Mouse (Mus musculus): ENCODE results near the gene Acr. TPM values are rescaled to one million over a fixed set of nuclear protein-coding genes. Genes with fewer than 3 reads are reported as not detected.

The Acr gene
- total and polyA plus RNA-seq, 3 experiments = not detected

DNA sequence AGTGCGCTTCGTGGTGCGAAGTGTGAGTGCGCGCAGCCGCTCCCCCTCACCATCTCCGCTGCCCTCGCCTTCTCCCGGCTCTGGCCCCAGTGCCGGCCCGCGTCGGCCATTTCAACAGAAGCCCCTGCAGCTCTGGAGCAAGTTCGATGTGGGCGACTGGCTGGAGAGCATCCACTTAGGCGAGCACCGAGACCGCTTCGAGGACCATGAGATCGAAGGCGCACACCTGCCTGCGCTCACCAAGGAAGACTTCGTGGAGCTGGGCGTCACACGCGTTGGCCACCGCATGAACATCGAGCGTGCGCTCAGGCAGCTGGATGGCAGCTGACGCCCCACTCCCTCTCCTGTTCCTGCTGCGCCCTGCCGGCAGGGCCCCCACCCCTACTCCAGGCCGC lies 10.1 kb upstream of the Acr start:
- dilution Hi-C loops (cut with MboI; ENCODE audit: extremely low pct_ligation_motif_present, extremely low pct_unique_long_range_greater_than_20kb, low sequenced_read_pairs) = no loop called here
- Histone ChIP-seq H3K4me1 (ENCODE audit: control insufficient read depth in 1 of 2, insufficient read depth in 2 of 2) (peaks cover 0 to 2% of the 10 kb centered on the region in 2 experiments; a peak in 1 of 4 replicates), H3K9ac (ENCODE audit: insufficient read depth, low read depth) (no peak overlapping the region), H3K27me3 (replicated peaks) (peaks cover 33% of the 10 kb centered on the region), H3K27ac (ENCODE audit: insufficient read depth, low read depth) (no peak overlapping the region), H3K4me2 (ENCODE audit: insufficient read depth, low read depth, poor library complexity, severe bottlenecking) (no peak overlapping the region), H3K4me3 (replicated peaks in 1 of 3; ENCODE audit: low read depth in 2 of 3, low read length in 2 of 3, poor library complexity in 1 of 3) (no peak overlapping the region), H3K79me2 (replicated peaks; ENCODE audit: control insufficient read depth, extremely low read depth, insufficient read depth, poor library complexity, severe bottlenecking) (no peaks in the 10 kb centered on the region), H3K36me3 (replicated peaks in 1 of 2; ENCODE audit: control insufficient read depth in 1 of 2, insufficient read depth in 1 of 2, low read length in 1 of 2) (no peaks in the 10 kb centered on the region), H3K9me3 (replicated peaks; ENCODE audit: low read length) (peaks cover 3% of the 10 kb centered on the region)
- in situ Hi-C loops (cut with MboI; ENCODE audit: low pct_ligation_motif_present, low pct_unique_long_range_greater_than_20kb, low sequenced_read_pairs) = no loop called here
- no peak for DNase-seq (ENCODE audit: extremely low read depth)
- TF ChIP-seq JUN (IDR thresholded peaks at IDR 0.05; ENCODE audit: insufficient read depth, low read depth, low read length) (no peak), MXI1 (IDR thresholded peaks at IDR 0.05; ENCODE audit: low read depth, low read length) (no peak), MAFK (IDR thresholded peaks at IDR 0.05; ENCODE audit: insufficient replicate concordance, low read length) (no peak), PAX5 (IDR thresholded peaks at IDR 0.05; ENCODE audit: low read length) (no peak), TCF12 (IDR thresholded peaks at IDR 0.05; ENCODE audit: low read depth, low read length) (no peak), ZNF384 (IDR thresholded peaks at IDR 0.05; ENCODE audit: low read depth, low read length) (no peak), USF2 (conservative IDR thresholded peaks at IDR 0.05; ENCODE audit: low read depth, low read length) (no peak), NRF1 (IDR thresholded peaks at IDR 0.05; ENCODE audit: low read depth, low read length) (no peak), POLR2A (IDR thresholded peaks at IDR 0.05; ENCODE audit: low read depth, low read length) (no peak), CHD1 (IDR thresholded peaks at IDR 0.05; ENCODE audit: low read depth, low read length) (no peak), E2F4 (IDR thresholded peaks at IDR 0.05; ENCODE audit: insufficient replicate concordance, low read depth, low read length) (no peak), CHD2 (IDR thresholded peaks at IDR 0.05; ENCODE audit: low read length) (no peak), BHLHE40 (IDR thresholded peaks at IDR 0.05; ENCODE audit: low read depth, low read length) (no peak), ETS1 (conservative IDR thresholded peaks at IDR 0.05; ENCODE audit: low read depth, low read length) (no peak), UBTF (IDR thresholded peaks at IDR 0.05; ENCODE audit: low read depth, low read length) (no peak)

DNA sequence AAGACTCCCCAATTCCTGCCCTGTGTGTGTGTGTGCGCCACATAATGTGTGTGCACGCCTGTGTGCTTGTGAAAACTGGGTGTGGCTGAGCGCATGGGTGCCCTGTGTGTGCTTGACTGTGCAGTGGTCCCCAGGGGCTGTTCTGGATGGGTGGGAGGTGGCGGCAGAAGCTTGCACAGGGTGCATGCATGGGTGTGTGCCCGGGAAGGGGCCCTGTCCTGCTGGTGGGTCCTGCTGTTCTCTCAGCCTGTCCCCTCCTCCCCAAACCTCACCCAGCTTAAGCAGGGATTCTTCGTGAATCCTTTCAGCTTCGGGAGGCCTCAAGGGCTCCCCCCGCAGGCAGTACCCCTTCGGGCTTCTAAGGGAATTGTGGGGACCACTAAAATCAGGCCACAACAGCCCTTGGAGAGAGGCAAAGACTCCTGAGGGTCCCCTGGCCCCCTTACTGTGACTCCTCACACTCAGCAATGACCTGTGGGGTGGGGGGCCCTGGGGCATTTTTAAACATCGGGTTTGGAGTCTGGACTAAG lies 8.9 kb upstream of the Acr start:
- in situ Hi-C loops (cut with MboI; ENCODE audit: low pct_ligation_motif_present, low pct_unique_long_range_greater_than_20kb, low sequenced_read_pairs) (no loop called here), dilution Hi-C loops (cut with MboI; ENCODE audit: extremely low pct_ligation_motif_present, extremely low pct_unique_long_range_greater_than_20kb, low sequenced_read_pairs) (no loop called here)
- H3K36me3 ChIP-seq (replicated peaks in 1 of 2; ENCODE audit: control insufficient read depth in 1 of 2, insufficient read depth in 1 of 2, low read length in 1 of 2) = no peaks in the 10 kb centered on the region
- no peak overlapping the region for H3K4me3 ChIP-seq (replicated peaks in 1 of 3; ENCODE audit: low read depth in 2 of 3, low read length in 2 of 3, poor library complexity in 1 of 3)
- H3K79me2 ChIP-seq (replicated peaks; ENCODE audit: control insufficient read depth, extremely low read depth, insufficient read depth, poor library complexity, severe bottlenecking) = no peaks in the 10 kb centered on the region
- H3K27ac ChIP-seq (ENCODE audit: insufficient read depth, low read depth) = no peak overlapping the region
- H3K27me3 ChIP-seq (replicated peaks) = peaks cover 26% of the 10 kb centered on the region
- peaks cover 0 to 2% of the 10 kb centered on the region in 2 experiments; a peak in 1 of 4 replicates for H3K4me1 ChIP-seq (ENCODE audit: control insufficient read depth in 1 of 2, insufficient read depth in 2 of 2)
- no peak for DNase-seq (ENCODE audit: extremely low read depth)
- TF ChIP-seq USF1 (IDR thresholded peaks at IDR 0.05; ENCODE audit: low read depth, low read length) = no peak
- no peak for TF ChIP-seq RAD21 (IDR thresholded peaks at IDR 0.05; ENCODE audit: low read depth, low read length)
- no peak for TF ChIP-seq KAT2A (IDR thresholded peaks at IDR 0.05; ENCODE audit: insufficient replicate concordance, low read length)
- no peak for TF ChIP-seq USF2 (conservative IDR thresholded peaks at IDR 0.05; ENCODE audit: low read depth, low read length)
- TF ChIP-seq EP300 (IDR thresholded peaks at IDR 0.05; ENCODE audit: low read length) = no peak
- no peak for TF ChIP-seq HCFC1 (IDR thresholded peaks at IDR 0.05; ENCODE audit: low read depth, low read length)
- no peak for TF ChIP-seq POLR2A (IDR thresholded peaks at IDR 0.05; ENCODE audit: low read depth, low read length)
- TF ChIP-seq UBTF (IDR thresholded peaks at IDR 0.05; ENCODE audit: low read depth, low read length) = no peak
- TF ChIP-seq ZMIZ1 (IDR thresholded peaks at IDR 0.05; ENCODE audit: low read depth, low read length) = no peak
- TF ChIP-seq SMC3 (IDR thresholded peaks at IDR 0.05; ENCODE audit: low read depth, low read length) = no peak
- TF ChIP-seq MAFK (IDR thresholded peaks at IDR 0.05; ENCODE audit: insufficient replicate concordance, low read length) = no peak
- no peak for TF ChIP-seq ZNF384 (IDR thresholded peaks at IDR 0.05; ENCODE audit: low read depth, low read length)
- no peak for TF ChIP-seq CHD1 (IDR thresholded peaks at IDR 0.05; ENCODE audit: low read depth, low read length)
- no peak for TF ChIP-seq CHD2 (IDR thresholded peaks at IDR 0.05; ENCODE audit: low read length)
- no peak for TF ChIP-seq BHLHE40 (IDR thresholded peaks at IDR 0.05; ENCODE audit: low read depth, low read length)
- TF ChIP-seq RCOR1 (conservative IDR thresholded peaks at IDR 0.05; ENCODE audit: low read depth, low read length) = no peak
- TF ChIP-seq MEF2A (IDR thresholded peaks at IDR 0.05; ENCODE audit: borderline replicate concordance, low read depth, low read length) = no peak
- no peak for TF ChIP-seq MAX (IDR thresholded peaks at IDR 0.05; ENCODE audit: low read length)
- TF ChIP-seq TBP (conservative IDR thresholded peaks at IDR 0.05; ENCODE audit: low read depth, low read length) = no peak
- no peak for TF ChIP-seq PAX5 (IDR thresholded peaks at IDR 0.05; ENCODE audit: low read length)
- H3K4me2 ChIP-seq (ENCODE audit: insufficient read depth, low read depth, poor library complexity, severe bottlenecking) = no peak overlapping the region
- no peak overlapping the region for H3K9ac ChIP-seq (ENCODE audit: insufficient read depth, low read depth)
- peaks cover 3% of the 10 kb centered on the region for H3K9me3 ChIP-seq (replicated peaks; ENCODE audit: low read length)
